Mouse (Mus musculus): Measurements from ENCODE around the gene 1700013H16Rik.
A peak's percentile ranks its signal among the peaks of the same experiment; 100 is the strongest.
"Not testable (repeated sequence)": the region's sequence is repeated elsewhere in the genome, so short reads cannot be mapped to it uniquely, and the experiment has no call there.

Gene 1700013H16Rik

GRCm38 (mm10) chrX:53757736-53758135 is at the start of gene 1700013H16Rik:
1700013H16Rik (minus strand) TSS chrX:53757831.
- ATAC-seq (ENCODE audit: low TSS enrichment), result no peak

- ATAC-seq (ENCODE audit: low TSS enrichment), result no peak
Measured at GRCm38 (mm10) chrX:53799074-53799473, 41.4 kb upstream of the 1700013H16Rik start.

- not testable (repeated sequence) for ATAC-seq (ENCODE audit: low TSS enrichment)
Measured at GRCm38 (mm10) chrX:53797519-53797918, 39.9 kb upstream of the 1700013H16Rik start, which contains the start of gene Xlr. Xlr (minus strand) TSS chrX:53797706.

- no peak for ATAC-seq (ENCODE audit: low TSS enrichment)
Measured at GRCm38 (mm10) chrX:53776276-53776675, 18.6 kb upstream of the 1700013H16Rik start, which contains the start of gene Zfp36l3. Zfp36l3 (minus strand) TSS chrX:53776394.

GRCm38 (mm10) chrX:53752851-53753250 is 4.8 kb downstream of the 1700013H16Rik start:
- no peak for ATAC-seq (ENCODE audit: low TSS enrichment)

GRCm38 (mm10) chrX:53728967-53729366 is 28.7 kb downstream of the 1700013H16Rik start:
- ATAC-seq (ENCODE audit: low TSS enrichment), result no peak

GRCm38 (mm10) chrX:53724596-53724995 is 33.0 kb downstream of the 1700013H16Rik start, which contains the start of gene 4930502E18Rik:
4930502E18Rik (plus strand) TSS chrX:53724826.
- no peak for ATAC-seq (ENCODE audit: low TSS enrichment)

GRCm38 (mm10) chrX:53716323-53717182 is 41.1 kb downstream of the 1700013H16Rik start:
- ATAC-seq (ENCODE audit: low TSS enrichment), result peak; percentile 92

GRCm38 (mm10) chrX:53715942-53716322 is 41.7 kb downstream of the 1700013H16Rik start:
- no peak for ATAC-seq (ENCODE audit: low TSS enrichment)

- no peak for ATAC-seq (ENCODE audit: low TSS enrichment)
Measured at GRCm38 (mm10) chrX:53702673-53703072, 55.0 kb downstream of the 1700013H16Rik start.

- ATAC-seq (ENCODE audit: low TSS enrichment), result peak; percentile 83
Measured at GRCm38 (mm10) chrX:53699225-53699624, 58.4 kb downstream of the 1700013H16Rik start.

- ATAC-seq (ENCODE audit: low TSS enrichment), result no peak
Measured at GRCm38 (mm10) chrX:53694008-53694777, 63.4 kb downstream of the 1700013H16Rik start.

- no peak for ATAC-seq (ENCODE audit: low TSS enrichment)
Measured at GRCm38 (mm10) chrX:53693141-53693540, 64.5 kb downstream of the 1700013H16Rik start.
